Mouse (Mus musculus): ENCODE measurements around the gene Dcun1d1. TPM values are rescaled to one million over a fixed set of nuclear protein-coding genes. Genes with fewer than 3 reads are reported as not detected.

Gene Dcun1d1
- 86.5 and 102 TPM in 2 replicates for polyA plus RNA-seq (2016; fragmentation: Nextera tagmentation; extraction: Ambion mirVana)

- no peak for DNase-seq (ENCODE audit: low spot score)
- 93% methylated on average over 6 of the region's 6 CpGs for WGBS
- H3K27ac ChIP-seq, result no peak within 1 kb of the TSS
Observed at GRCm38 (mm10) chr3:35937345-35937744, at the start of gene Dcun1d1. Gene Dcun1d1, minus strand, starts transcription at chr3:35937445.

DNA sequence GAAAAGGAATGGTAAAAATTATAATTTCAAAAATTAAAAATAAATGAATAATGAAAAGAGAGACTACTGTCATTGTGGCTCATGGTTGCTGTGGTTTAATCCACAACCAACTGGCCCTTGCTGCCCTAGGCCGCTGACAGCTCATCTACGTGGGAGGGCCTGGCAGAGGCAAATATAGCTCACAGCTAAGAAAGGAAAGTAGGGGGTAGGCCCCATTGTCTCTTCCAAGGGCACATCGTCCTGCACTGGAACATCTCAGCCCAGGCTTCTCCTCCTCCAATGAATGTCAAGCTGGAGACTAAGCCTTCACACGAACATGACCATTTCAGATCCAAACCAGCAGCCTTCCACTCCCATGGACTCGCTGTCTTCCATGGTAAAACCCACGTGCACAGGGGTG, 49.0 kb upstream of the Dcun1d1 start:
- H3K9me3 ChIP-seq, result no peaks in the 10 kb centered on the region
- DNase-seq (ENCODE audit: low spot score), result no peak
- no peak overlapping the region for H3K27ac ChIP-seq
- no peak overlapping the region for H3K4me3 ChIP-seq
- H3K27me3 ChIP-seq (ENCODE audit: insufficient read depth, poor library complexity, severe bottlenecking), result no peaks in the 10 kb centered on the region
- H3K4me1 ChIP-seq (replicated peaks), result no peaks in the 10 kb centered on the region
- 92% methylated on average over 6 of the region's 6 CpGs for WGBS
- peaks cover 94% of the 10 kb centered on the region for H3K36me3 ChIP-seq

More at GRCm38 (mm10) chr3:35937345-35937744, at the start of gene Dcun1d1:
- H3K4me1 ChIP-seq (replicated peaks), result peaks cover 15% of the 10 kb centered on the region
- H3K27me3 ChIP-seq (ENCODE audit: insufficient read depth, poor library complexity, severe bottlenecking), result no peaks in the 10 kb centered on the region
- H3K36me3 ChIP-seq, result 0 out of 2 replicates have a peak, but pooled peaks cover 2% of the 10 kb centered on the region
- H3K9me3 ChIP-seq, result no peaks in the 10 kb centered on the region
- no peak within 1 kb of the TSS for H3K4me3 ChIP-seq

DNA sequence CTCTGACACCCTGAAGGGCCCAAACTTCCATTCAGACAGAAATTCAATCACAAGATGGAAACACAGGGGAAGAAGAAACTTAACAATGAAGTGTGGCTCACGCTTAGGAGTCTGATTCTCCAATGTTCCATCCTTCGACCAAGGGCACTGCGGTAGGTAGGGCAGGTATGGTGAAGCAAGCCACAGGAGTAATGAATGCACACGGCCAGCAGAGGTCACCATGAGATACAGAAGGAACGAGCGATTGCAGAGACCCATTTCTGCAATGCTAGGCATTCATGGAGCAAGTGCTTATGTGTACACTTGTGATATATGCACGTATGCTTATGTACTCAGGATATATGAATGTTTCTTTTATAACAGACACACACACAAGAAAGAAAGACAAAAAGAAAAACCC, 36.3 kb upstream of the Dcun1d1 start:
- peak; percentile 5 for DNase-seq (ENCODE audit: low spot score)
- Histone ChIP-seq H3K4me3 (no peak overlapping the region), H3K4me1 (replicated peaks) (no peaks in the 10 kb centered on the region), H3K36me3 (peaks cover 81% of the 10 kb centered on the region), H3K27me3 (ENCODE audit: insufficient read depth, poor library complexity, severe bottlenecking) (no peaks in the 10 kb centered on the region), H3K27ac (no peak overlapping the region), H3K9me3 (no peaks in the 10 kb centered on the region)
- WGBS, result 76% methylated on average over 7 of the region's 7 CpGs

DNA sequence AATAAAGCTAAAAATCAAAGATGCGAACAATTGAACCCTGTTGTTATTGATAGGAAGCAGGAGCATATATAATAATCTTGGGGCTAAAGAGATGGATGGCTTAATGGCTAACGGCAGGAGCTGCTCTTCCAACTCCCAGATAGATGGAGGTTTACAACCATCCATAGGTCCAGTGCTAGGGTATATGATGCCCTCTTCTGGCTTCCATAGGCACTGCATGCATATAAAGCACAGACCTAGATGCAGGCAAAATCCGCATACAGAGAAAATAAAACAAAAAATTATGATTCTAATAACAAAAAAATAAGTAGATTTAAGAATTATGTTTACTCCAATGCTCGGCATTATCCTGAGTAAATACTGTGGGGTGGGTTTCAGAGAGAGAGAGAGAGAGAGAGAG, 35.7 kb upstream of the Dcun1d1 start:
- Histone ChIP-seq H3K4me3 (no peak overlapping the region), H3K36me3 (peaks cover 81% of the 10 kb centered on the region), H3K27ac (no peak overlapping the region), H3K9me3 (no peaks in the 10 kb centered on the region), H3K27me3 (ENCODE audit: insufficient read depth, poor library complexity, severe bottlenecking) (no peaks in the 10 kb centered on the region), H3K4me1 (replicated peaks) (no peaks in the 10 kb centered on the region)
- WGBS, result 88% methylated on average over 4 of the region's 4 CpGs
- peak; percentile 13 for DNase-seq (ENCODE audit: low spot score)

DNA sequence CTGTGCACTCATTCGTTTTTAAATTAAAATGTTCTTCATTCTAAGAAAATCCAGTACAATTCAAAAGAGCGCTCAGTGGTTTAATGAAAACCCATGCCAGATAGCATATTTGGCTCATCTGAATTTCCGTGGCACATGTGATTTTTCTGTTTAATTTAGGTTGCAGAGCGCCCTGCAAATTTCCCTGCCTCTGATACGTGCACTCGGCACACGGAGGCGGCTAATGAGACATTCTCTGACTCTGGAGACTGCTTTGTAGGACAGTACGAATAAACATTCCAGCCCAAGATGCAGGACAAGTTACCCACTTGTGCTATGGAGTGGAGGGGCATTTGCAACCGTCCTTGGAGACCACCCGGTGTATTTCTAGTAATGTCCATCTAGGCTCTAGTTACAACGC, 33.9 kb upstream of the Dcun1d1 start:
- WGBS, result 95% methylated on average over 12 of the region's 12 CpGs

GRCm38 (mm10) chr3:35970441-35970840, 33.2 kb upstream of the Dcun1d1 start:
- Histone ChIP-seq H3K9me3 (no peaks in the 10 kb centered on the region), H3K27ac (no peak overlapping the region), H3K4me3 (no peak overlapping the region), H3K27me3 (ENCODE audit: insufficient read depth, poor library complexity, severe bottlenecking) (no peaks in the 10 kb centered on the region), H3K36me3 (peaks cover 69% of the 10 kb centered on the region), H3K4me1 (replicated peaks) (no peaks in the 10 kb centered on the region)
- 93% methylated on average over 4 of the region's 4 CpGs for WGBS
- DNase-seq (ENCODE audit: low spot score), result no peak

More for the DNA sequence above, 33.9 kb upstream of the Dcun1d1 start:
- Histone ChIP-seq H3K4me3 (no peak overlapping the region), H3K27ac (no peak overlapping the region), H3K9me3 (no peaks in the 10 kb centered on the region), H3K27me3 (ENCODE audit: insufficient read depth, poor library complexity, severe bottlenecking) (no peaks in the 10 kb centered on the region), H3K4me1 (replicated peaks) (no peaks in the 10 kb centered on the region), H3K36me3 (peaks cover 75% of the 10 kb centered on the region)
- DNase-seq (ENCODE audit: low spot score), result no peak

- H3K4me3 ChIP-seq, result no peak overlapping the region
- DNase-seq (ENCODE audit: low spot score), result no peak
- WGBS, result 93% methylated on average over 8 of the region's 8 CpGs
- no peaks in the 10 kb centered on the region for H3K9me3 ChIP-seq
- no peaks in the 10 kb centered on the region for H3K27me3 ChIP-seq (ENCODE audit: insufficient read depth, poor library complexity, severe bottlenecking)
- H3K36me3 ChIP-seq, result peaks cover 61% of the 10 kb centered on the region
- no peak overlapping the region for H3K27ac ChIP-seq
- no peaks in the 10 kb centered on the region for H3K4me1 ChIP-seq (replicated peaks)
Observed at GRCm38 (mm10) chr3:35967366-35967921, 30.2 kb upstream of the Dcun1d1 start.

DNA sequence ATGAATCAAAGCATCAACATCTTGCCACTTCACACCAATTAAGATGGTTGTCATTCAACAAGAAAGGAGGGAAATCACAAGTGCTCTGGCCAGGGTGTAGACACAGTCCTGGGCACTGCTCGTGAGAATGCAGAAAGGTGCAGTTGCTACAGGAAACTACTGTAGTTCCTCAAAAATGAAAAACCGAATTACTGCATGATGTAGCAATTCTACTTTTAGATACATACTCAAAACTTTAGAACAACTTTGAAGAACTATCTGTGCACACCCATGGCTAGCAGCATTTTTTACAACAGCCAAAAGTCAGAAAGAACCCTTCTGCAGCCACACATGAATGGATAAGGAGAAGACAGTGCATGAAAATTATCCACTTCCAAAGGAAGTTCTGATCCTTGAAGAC, 29.2 kb upstream of the Dcun1d1 start:
- peaks cover 59% of the 10 kb centered on the region for H3K36me3 ChIP-seq
- no peaks in the 10 kb centered on the region for H3K27me3 ChIP-seq (ENCODE audit: insufficient read depth, poor library complexity, severe bottlenecking)
- H3K27ac ChIP-seq, result no peak overlapping the region
- DNase-seq (ENCODE audit: low spot score), result no peak
- WGBS, result 90% methylated on average over 2 of the region's 2 CpGs
- H3K9me3 ChIP-seq, result no peaks in the 10 kb centered on the region
- H3K4me3 ChIP-seq, result no peak overlapping the region
- H3K4me1 ChIP-seq (replicated peaks), result no peaks in the 10 kb centered on the region

DNA sequence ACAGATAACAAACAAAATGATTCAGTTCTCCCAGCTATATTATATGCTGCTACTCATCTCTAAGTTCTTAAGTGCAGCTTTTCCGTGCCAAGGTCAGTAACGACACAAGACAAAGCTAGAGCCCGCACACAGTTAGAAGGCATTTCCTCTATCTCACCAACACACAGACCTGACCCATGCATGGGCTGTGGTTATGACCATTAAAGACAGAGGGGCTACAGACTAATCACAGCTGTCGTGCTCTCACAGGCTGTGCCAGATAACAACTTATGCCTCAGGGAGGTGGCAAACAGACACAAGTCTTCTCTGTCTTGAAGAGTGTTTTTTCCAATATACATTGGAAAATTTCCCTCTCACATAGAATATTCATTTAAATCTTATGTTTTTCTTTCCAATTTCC, 27.7 kb upstream of the Dcun1d1 start:
- H3K9me3 ChIP-seq, result no peaks in the 10 kb centered on the region
- H3K36me3 ChIP-seq, result peaks cover 66% of the 10 kb centered on the region
- no peak for DNase-seq (ENCODE audit: low spot score)
- H3K4me1 ChIP-seq (replicated peaks), result no peaks in the 10 kb centered on the region
- no peaks in the 10 kb centered on the region for H3K27me3 ChIP-seq (ENCODE audit: insufficient read depth, poor library complexity, severe bottlenecking)
- no peak overlapping the region for H3K27ac ChIP-seq
- 93% methylated on average over 4 of the region's 4 CpGs for WGBS
- H3K4me3 ChIP-seq, result no peak overlapping the region

DNA sequence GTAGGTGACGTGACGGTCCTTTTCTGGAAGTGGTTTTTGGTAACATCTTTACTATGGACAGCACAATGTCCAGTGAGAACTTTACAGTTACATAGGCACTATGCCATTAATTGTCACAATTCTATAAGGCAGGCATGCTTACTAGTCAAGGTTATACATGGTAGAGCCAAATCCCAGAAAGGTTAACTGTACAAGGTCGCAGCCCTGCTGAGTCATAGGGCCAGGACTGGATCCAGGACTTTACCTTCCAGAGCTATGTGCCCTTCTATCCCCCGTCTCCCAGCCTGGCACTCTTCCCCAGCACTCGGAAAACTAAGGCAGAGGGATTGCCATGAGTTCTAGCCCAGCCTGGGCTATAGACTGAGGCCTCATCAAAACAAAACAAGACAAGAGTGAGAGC, 26.7 kb upstream of the Dcun1d1 start:
- Histone ChIP-seq H3K27ac (no peak overlapping the region), H3K4me1 (replicated peaks) (no peaks in the 10 kb centered on the region), H3K27me3 (ENCODE audit: insufficient read depth, poor library complexity, severe bottlenecking) (no peaks in the 10 kb centered on the region), H3K36me3 (peaks cover 67% of the 10 kb centered on the region), H3K9me3 (no peaks in the 10 kb centered on the region), H3K4me3 (no peak overlapping the region)
- DNase-seq (ENCODE audit: low spot score), result no peak
- WGBS, result 92% methylated on average over 5 of the region's 5 CpGs

DNA sequence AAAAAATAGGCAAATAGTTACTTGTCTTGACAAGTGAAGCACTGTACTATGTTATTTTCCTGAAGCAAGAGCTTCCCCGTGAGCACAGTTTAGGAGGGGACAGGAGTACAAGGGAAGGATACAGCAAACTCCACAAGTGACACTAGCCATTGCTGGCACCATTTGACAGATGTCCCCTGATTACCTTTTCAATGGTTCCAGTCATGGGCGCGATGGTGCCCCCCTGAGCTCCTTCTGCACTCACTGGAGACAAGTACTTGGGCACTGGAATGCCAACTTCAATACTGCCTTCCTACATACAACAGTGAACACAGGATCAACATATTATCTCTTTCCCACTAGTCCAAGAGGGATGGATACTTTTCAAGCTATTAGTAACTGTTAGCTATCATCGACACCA, 26.2 kb upstream of the Dcun1d1 start:
- Histone ChIP-seq H3K27ac (no peak overlapping the region), H3K36me3 (peaks cover 68% of the 10 kb centered on the region), H3K4me1 (replicated peaks) (no peaks in the 10 kb centered on the region), H3K9me3 (no peaks in the 10 kb centered on the region), H3K4me3 (no peak overlapping the region), H3K27me3 (ENCODE audit: insufficient read depth, poor library complexity, severe bottlenecking) (no peaks in the 10 kb centered on the region)
- 91% methylated on average over 4 of the region's 4 CpGs for WGBS
- DNase-seq (ENCODE audit: low spot score), result no peak

DNA sequence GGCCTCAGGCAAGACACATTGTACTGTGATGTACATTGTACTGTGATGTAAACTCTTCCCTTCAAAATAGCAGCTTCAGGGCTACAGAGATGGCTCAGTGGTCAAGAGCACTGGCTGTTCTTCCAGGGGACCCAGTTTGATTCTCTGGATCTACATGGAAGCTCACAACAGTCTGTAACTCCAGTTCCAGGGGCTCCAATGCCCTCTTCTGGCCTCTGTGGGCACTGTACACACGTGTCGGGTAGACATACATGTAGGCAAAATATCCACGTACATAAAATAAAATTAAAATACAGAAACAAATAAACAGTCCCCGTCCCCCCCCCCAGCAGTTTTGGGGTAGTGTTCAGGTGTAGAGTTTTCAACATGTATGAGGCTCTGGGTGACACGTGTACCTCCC, 25.7 kb upstream of the Dcun1d1 start:
- Histone ChIP-seq H3K4me3 (no peak overlapping the region), H3K27me3 (ENCODE audit: insufficient read depth, poor library complexity, severe bottlenecking) (no peaks in the 10 kb centered on the region), H3K9me3 (no peaks in the 10 kb centered on the region), H3K4me1 (replicated peaks) (no peaks in the 10 kb centered on the region), H3K36me3 (peaks cover 68% of the 10 kb centered on the region), H3K27ac (no peak overlapping the region)
- no peak for DNase-seq (ENCODE audit: low spot score)
- 92% methylated on average over 5 of the region's 5 CpGs for WGBS

GRCm38 (mm10) chr3:35957230-35957629, 20.0 kb upstream of the Dcun1d1 start:
- Histone ChIP-seq H3K4me1 (replicated peaks) (no peaks in the 10 kb centered on the region), H3K9me3 (no peaks in the 10 kb centered on the region), H3K27ac (no peak overlapping the region), H3K4me3 (no peak overlapping the region), H3K27me3 (ENCODE audit: insufficient read depth, poor library complexity, severe bottlenecking) (no peaks in the 10 kb centered on the region), H3K36me3 (peaks cover 53% of the 10 kb centered on the region)
- 92% methylated on average over 3 of the region's 3 CpGs for WGBS
- no peak for DNase-seq (ENCODE audit: low spot score)
